Mouse (Mus musculus): ENCODE results near the gene Negr1.

Negr1 gene

DNA sequence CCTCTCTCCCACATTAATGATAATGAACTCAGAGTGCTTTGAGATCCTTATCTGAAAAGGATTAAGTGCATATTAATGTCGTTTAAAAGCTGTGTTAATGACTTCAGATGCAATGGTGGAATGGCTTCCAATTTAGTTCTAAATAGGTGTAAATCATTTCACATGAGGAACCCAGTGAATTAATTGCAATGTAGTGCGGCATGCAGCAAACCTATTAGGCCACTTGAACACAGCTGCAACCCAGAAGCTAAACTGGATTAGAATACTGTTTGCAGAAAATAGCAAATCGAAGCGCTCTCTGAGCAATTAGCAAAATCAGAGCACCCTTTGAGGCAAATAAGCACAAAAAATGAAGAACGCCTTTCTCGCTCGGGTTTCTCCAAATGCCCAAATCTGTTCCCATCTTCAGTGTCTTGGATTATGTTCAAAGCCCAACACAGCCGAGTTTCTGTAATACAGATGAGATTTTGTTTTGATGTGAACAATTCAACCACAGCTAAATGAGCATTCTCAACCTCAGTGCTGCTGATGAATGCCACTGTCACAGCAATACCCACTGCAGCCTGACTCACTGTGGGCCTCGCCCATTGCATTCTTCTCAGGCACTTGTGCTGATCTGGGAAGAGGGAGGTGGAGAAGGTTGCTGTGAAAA, 342.5 kb downstream of the Negr1 start:
- DNase-seq (ENCODE audit: low spot score in 2 of 2) = peak in 1 of 2 experiments; percentile 8

- DNase-seq (ENCODE audit: low spot score in 2 of 2) = no peak
Observed at GRCm38 (mm10) chr3:156912816-156913215, 351.2 kb downstream of the Negr1 start.

GRCm38 (mm10) chr3:156921369-156921768, 359.8 kb downstream of the Negr1 start:
- DNase-seq (ENCODE audit: low spot score in 2 of 2) = no peak

GRCm38 (mm10) chr3:156923159-156923558, 361.6 kb downstream of the Negr1 start:
- DNase-seq (ENCODE audit: low spot score in 2 of 2) = no peak

GRCm38 (mm10) chr3:156925102-156925501, 363.5 kb downstream of the Negr1 start:
- no peak for DNase-seq (ENCODE audit: low spot score in 2 of 2)

DNA sequence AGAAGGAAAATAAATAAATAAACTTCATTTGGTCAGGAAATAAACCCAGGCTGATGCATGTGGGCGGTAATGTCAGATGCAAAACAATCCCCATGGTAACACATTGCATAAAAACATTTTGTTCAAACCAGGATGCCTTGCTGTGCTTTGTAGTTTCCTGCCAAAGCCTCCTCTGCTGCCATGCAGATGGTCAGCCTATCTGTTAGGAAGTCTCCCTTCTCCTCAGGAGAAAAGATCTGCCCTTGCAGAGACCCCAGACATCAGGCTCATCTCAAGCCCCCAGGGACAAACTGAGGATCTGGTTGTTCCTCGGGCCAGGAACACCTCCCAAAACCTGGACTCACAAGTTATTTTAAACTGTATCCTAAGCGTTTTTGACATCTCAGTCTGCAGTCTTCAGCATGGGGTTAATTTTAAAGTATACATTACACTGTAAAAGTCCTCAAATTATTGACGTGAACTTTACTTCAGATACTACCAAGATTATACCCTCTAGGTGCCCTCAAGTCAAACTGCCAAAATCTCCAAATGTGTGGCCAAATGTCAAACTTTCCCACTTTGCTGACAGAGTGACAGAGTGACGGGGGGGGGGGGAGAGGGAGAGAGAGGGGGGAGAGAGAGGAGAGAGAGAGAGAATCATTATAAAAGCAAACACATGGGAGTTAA, 366.9 kb downstream of the Negr1 start:
- no peak for DNase-seq (ENCODE audit: low spot score in 2 of 2)

DNA sequence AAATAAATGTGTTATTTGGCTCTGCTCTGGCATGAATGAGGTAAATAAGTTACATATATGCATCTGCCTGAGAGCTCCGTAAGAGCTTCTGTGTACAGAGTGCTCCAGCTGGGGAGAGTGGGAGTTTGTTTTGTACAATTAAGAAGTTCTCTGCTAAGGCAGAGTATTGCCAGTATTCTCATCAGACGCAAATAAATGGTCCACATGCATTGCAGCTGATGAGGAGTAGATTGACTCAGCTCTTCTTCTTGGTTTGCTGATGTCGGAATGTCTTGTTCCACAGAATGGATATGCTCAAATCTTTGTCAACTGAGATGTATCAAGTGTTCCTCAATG, 367.4 kb downstream of the Negr1 start:
- DNase-seq (ENCODE audit: low spot score in 2 of 2) = no peak

GRCm38 (mm10) chr3:156929677-156930440, 368.3 kb downstream of the Negr1 start:
- DNase-seq (ENCODE audit: low spot score in 2 of 2) = no peak

- no peak for DNase-seq (ENCODE audit: low spot score in 2 of 2)
Observed at GRCm38 (mm10) chr3:156931011-156931410, 369.4 kb downstream of the Negr1 start.

DNA sequence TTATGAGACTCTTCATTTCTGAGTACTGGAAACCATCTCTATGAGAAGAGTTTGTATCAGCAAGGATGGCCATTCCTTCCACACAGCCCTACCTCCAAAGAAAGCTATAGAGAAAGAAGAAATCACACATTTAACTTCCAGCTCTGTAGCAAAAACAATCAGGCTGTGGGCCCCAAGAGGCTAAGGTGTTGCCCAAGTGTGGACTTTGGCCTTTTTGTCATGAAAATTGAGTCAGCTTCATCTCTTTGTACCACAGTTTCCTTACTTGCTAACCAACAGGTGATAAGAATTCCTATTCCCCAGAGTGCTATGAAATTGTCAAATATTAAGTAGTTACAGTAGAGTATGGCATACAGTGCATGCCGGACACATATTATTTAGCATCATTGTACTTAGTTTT, 369.9 kb downstream of the Negr1 start:
- DNase-seq (ENCODE audit: low spot score in 2 of 2) = no peak

GRCm38 (mm10) chr3:156934778-156935290, 373.2 kb downstream of the Negr1 start:
- DNase-seq (ENCODE audit: low spot score in 2 of 2) = no peak

- no peak for DNase-seq (ENCODE audit: low spot score in 2 of 2)
Observed at GRCm38 (mm10) chr3:156947404-156947803, 385.8 kb downstream of the Negr1 start.

DNA sequence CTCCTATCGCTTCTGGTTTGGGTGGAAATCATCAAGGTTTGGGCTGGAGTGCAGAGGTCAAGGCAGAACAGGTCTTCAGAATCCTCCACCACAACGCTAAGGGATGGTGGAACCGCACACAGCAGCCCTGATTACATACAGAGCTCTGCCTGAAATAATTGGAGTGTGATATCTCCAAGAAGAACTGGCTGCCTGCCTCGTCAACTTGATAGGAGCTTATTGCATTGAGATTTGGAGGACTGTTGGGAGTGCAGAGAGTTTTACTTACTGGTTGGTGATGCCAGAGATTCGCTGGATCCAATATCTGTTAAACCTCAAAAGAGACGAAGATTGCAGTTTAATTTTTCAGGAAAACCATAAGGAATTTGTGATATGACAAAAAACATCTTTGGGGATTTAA, 391.4 kb downstream of the Negr1 start:
- no peak for DNase-seq (ENCODE audit: low spot score in 2 of 2)

- DNase-seq (ENCODE audit: low spot score in 2 of 2) = no peak
Observed at GRCm38 (mm10) chr3:156955094-156955493, 393.5 kb downstream of the Negr1 start.

- DNase-seq (ENCODE audit: low spot score in 2 of 2) = no peak
Observed at GRCm38 (mm10) chr3:156958640-156959039, 397.0 kb downstream of the Negr1 start.

- DNase-seq (ENCODE audit: low spot score in 2 of 2) = no peak
Observed at GRCm38 (mm10) chr3:156968764-156969163, 407.2 kb downstream of the Negr1 start.

- no peak for DNase-seq (ENCODE audit: low spot score in 2 of 2)
Observed at GRCm38 (mm10) chr3:156971104-156971503, 409.5 kb downstream of the Negr1 start.

DNA sequence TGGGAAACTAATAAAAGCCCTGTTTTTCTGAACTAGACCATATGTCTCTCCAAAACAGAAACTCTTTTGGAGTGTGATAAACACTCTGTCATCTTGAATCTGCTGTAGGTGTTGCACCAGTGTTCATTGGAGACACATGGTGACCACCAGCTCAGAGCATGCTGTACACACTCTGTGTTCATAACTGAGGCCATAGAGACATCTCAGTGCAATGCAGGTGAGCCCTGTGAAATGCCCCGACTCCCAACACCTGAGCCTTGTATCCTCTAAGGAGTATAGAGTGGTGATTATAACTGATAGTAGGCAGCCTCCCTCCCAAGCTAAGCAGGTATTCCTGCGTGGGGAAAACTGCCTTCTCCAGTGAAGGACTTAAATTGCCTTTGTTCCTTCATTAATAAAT, 415.2 kb downstream of the Negr1 start:
- no peak for DNase-seq (ENCODE audit: low spot score in 2 of 2)

DNA sequence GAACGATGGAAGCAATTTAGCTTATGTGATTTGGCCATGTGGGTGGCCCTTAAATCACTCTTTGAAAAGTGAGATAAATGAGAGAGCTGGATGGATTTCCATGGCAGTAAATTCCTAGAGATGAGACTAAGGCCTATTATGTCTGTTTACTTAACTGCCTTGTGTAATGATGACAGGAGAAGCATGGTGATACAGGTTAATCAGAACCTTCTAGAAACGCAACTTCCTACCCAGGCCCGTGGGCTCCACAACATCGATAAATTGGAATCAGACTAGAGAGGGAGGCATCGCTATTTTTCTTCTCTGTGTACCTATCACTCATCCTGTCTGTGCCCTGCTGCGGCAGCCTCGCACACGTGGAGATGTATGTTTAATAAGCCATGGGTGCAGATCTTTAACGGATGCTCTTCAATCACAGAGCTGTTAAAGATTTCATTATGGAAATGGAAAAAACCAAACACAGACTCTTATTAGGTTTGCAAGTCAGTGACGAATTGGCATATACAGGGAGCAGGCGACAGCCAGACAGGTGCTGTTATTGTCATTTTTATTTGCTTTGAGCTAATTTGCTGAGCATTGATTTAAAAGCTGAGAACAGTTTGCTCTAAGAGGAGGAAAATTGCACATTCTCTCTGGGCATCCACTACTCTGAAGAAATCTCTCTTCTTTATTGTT, 418.6 kb downstream of the Negr1 start:
- DNase-seq (ENCODE audit: low spot score in 2 of 2) = no peak

DNA sequence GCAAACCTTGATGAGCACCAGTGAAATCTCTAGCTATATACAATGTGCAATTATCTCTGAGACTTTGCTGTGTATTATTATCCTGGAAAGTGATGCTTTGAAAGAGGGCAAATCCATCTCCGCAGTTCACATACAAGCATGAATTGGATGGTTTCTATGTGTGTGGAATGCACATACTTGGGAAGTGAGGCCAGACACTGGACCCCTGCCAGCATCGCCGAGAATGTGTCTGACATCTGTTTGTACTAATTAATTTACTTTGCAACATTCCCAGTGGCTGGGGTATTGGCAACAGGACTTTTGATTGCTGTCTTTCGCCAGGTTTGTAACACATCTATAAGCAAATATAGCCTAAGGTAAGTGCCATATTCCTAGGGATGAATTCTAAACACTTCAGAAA, 420.5 kb downstream of the Negr1 start:
- DNase-seq (ENCODE audit: low spot score in 2 of 2) = no peak

DNA sequence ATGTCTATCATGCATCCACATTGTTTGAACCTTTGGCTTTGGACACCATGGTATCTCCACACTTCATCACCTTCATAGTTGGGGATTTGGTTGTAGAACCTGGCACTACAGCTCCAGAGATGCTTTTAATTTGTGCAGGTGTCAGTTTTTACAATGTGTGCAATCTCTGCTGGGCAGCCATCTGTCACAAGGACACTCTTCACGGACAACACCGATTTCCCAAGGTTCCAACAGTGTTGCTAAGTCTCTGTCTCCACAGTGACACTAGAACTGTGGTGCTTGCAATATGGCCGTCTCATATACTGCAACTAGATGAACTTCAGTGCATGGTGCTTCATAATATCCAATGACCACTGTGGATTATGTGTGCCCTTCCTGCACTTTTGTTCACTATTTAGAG, 425.5 kb downstream of the Negr1 start:
- no peak for DNase-seq (ENCODE audit: low spot score in 2 of 2)

DNA sequence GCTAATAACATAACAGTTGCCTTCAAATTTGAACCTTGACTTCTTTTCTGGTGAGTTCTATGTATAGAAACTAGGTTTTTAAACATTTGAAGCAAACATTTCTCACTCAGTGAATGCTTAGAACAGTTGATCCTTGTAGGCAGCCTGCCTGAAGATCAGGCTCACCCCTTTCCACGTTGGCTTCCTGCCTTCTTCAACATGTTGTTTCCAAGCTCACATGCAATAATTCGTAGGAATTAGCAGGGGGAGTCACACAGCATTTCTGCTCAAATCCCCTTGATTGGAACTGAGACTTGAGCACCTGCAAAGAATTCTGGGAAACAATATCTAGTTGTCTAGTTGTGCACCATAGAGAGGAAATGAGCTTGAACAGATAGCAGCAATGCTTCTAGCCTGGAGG, 430.6 kb downstream of the Negr1 start:
- no peak for DNase-seq (ENCODE audit: low spot score in 2 of 2)
